Mouse (Mus musculus) ovary, postnatal 14 days (tissue): ENCODE data around the gene Ralgapa2.

Source experiments
- DNase-seq: peaks from one replicate; pipeline ENCODE4 v3.0.0; 2022; ENCODE audit warnings: low spot score

Ralgapa2 gene

DNA sequence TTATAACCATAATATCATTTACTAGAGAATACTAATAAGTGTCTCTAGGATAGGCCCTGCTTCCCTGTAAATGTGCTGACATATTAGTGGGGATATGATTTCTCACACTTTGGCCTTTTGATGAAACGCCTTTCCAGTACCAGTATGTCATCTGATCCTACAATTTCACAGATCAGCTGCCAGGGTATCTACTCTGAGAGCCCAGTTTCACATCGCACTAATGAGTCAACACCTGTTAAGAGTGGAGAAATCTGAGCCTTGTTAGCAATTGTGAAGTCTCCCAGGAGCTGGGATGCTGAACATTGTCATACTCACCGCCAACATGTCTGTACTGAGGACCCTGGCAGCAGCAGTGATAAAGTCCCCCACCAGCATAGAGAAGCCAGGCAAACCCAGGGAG lies 151.1 kb downstream of the Ralgapa2 start:
- no peak for DNase-seq

DNA sequence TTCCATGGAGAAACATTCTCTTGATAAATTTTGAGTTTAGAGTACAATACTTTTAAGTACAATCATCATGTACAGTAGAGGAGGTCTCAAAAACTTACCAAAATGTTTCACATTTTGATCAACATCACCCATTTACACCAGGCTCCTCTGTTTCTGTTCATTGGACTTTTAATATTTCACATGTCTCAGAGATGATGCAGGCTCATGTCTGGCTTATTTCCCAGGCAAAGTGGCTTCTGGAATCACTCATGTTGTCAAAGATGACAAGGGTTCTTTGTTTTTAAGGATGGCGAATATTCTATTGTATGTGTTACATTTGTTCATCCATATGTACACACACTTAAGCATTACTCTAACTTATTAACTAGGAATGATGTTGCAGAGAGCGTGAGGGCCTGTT lies 152.5 kb downstream of the Ralgapa2 start:
- DNase-seq, result no peak

DNA sequence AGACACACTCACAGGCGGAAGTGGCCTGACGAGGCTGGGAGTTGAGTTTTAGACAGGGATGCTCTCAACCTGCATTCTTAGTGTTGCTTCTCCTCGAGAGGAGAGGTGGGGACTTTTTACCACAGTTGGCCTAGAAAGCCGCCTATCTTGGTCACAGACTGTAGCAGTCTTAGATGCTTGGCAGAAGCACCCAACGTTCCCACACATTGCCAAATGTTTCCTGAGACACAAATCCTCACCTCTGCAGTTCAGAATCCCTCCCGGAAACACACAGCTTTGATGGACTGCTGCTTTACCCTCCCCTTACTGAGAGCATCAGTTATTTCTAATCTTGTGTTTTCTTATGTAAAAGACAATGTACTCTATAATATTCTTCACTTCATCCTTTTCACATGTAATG lies 155.6 kb downstream of the Ralgapa2 start:
- no peak for DNase-seq

DNA sequence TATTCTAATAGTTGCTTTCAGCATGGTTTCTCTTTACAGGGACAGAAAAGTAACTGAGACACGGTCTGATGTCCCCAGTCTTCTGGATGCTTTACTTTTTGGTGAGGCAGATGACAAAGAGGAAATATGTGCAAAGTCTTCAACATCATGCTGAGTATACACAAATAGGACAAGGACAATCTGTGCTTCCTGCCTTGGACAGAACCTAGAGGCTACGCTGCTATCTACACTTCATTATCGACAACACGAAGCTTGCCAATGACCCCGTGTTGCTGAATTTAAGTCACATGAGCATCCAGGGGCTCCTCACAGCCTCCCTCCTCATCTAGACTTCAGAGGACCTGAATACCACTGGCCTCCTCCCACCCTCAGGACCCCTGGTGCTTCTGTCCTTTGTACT lies 161.9 kb downstream of the Ralgapa2 start:
- no peak for DNase-seq

DNA sequence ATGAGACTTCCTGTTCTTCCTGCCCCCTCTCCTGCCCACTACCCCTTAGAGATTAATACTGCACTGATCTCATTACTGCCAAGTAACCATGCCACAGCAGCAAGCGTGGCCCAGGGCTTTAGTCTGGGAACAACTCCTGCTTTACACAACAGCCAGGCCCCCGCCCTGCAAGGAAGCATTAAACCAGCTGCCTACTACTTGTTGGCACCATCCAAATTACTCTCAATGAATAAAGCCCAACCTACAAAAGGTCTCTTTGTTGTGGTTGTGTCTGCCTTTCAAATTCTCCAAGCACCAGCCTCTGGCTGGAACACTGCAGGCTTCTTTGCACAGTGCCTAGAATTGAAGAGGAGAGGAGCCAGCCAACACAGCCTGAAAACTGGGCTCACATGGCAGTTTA lies 164.2 kb downstream of the Ralgapa2 start:
- DNase-seq, result no peak

DNA sequence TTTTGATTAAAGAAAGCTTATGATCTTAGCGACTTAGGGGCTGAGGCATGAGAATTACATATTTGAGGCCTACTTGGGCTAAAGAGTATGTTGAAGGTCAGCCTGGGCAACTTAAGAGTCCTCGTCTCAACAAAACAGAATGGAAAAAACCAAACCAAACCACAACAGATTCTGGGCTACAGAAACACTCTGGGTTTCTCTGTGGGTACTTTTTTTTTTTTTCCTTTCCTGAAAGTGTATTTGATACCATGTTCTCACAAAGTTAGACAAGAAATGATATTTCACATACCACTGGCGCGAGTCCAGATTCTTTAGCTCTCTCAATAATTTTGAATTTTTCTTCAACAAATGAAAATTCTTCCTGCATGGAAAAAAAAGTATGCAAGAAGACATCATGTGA lies 172.1 kb downstream of the Ralgapa2 start:
- DNase-seq, result no peak

DNA sequence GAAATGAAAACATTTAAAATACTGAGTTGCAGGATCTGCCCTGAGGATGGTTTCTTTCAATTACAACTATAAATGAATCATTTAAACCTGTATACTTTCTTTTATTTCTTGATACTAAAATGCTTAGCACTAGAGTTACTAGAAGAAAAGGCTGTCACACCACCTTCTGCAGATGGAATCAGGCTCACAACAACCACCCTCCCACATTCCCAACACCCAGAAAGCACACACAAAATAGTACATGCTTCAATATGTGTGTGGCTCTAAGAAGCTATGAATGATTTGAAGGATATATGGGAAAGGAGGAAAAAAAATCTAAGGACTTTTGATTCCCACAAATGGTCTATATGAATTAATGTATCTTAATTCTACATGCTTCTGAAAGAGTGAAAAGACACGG lies 174.6 kb downstream of the Ralgapa2 start:
- DNase-seq, result no peak

DNA sequence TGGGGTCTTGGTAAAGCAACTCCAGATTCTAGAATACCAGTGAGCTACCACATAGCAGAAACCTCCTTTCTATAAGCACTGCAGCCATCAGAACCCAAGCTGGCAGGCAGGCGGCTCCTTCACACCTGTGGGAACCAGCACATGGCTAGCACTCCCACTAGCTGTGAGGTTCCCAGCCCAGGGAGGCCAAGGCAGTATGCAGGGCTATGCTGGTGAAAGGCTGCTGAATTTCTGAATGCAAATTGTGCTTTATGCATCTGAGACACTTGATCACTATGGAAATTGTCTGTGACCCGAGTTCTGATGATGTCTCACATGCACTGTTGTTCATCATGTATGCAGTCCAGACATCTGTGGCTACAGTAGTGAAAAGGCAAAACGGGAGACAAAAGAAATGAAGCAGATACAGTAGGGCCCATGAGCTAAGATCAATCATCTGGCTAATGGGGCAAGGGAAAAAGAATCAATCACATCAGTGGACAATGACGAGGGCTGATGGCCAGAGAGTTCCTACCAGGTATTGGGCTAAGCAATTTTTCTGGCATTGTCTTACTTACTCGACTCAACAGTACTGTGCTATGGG lies 180.2 kb downstream of the Ralgapa2 start:
- no peak for DNase-seq

DNA sequence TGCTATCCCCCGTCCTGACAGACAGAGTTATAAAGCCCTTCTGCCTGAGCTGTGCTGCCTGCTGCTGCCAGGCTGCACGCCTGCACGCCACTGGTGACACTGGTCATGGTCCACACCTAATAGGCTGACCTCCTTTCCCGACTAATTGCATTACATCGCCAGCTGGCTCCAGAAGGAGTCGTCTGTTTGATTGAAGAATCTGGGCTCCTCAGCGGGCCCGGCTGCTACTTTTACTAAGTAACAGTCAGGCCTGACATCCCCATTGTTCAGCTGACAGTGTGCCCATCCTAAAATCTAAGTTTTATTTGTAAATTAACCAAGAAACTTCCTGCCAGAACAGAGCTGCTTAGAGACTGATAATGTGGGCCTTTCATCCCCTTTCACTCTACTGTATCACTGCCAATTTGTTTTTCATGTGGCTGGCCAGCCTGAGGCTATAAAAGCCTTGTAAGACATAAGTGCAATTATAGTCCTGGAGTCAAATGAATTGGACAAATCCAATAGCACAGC lies 181.3 kb downstream of the Ralgapa2 start:
- no peak for DNase-seq

DNA sequence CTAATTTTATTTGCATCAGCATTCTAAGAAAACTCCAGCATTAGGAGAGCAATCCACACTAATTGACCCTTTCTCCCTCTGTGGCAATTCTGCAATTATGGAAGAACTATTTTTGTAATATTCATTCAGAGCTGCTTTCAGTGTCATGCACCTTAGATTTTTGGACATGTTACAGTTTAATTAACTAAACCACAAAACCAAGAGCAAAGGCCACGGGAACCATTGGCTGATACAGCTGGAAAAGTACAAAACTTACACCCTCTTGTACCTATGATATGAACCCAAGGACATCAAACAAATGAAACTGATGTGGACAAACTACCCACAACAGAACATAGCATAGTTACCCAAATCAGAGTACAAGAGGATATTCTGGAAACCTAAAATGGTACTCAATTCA lies 182.0 kb downstream of the Ralgapa2 start:
- no peak for DNase-seq

DNA sequence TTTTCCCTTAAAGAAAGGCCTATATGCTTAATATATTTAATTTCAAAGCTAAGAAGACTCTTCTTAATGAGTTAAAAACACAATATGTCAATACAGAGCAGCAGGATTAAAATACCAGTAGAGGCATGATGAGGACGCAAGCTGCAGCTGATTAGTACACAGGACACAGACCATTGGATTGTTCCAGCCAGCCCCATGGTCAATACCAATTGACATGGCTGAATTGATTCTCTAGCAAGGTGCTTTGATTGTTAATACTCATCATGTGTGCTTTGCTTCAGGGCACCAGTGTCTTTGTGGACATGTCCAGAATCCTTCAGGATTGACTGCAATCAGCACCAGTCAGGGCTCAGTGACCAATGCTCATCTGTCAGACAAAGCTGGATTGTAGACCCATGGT lies 185.5 kb downstream of the Ralgapa2 start:
- DNase-seq, result no peak

DNA sequence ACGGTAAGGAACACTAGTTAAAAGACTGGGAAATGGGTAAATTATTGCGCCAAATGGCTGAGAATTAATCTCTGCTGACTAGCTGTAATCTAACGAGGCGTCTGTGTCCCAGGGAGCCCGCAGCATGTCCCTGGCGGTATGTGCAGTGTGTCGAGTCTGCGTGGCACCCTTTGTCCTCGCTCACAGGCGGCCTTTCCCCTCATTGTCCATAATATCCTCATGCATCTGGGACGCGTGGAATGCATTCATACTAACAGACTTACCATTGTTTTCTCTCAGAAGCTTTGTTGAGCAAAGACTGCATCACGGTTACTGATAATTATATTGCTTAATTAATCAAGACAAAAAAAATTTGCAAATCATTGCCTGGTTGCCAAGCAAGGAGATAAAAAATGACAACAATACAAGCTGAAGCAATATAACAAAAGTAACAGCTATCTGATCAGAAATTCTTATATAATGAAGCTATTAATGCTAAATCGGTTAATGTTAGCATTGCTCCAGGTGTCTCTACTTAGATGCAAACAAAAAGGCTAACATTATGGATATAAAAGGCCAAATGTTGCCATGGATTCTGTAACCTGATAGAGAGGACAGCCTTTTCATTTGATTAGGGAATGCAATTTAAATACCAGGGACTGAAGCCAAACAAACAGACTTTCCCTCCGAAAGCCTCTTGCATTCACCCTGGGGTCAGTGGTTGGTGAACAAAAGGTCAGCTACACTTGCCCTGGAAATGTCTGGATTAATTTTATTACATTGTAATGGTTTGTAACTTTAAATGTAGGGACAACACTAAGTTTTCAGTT lies 187.0 kb downstream of the Ralgapa2 start:
- DNase-seq, result no peak

DNA sequence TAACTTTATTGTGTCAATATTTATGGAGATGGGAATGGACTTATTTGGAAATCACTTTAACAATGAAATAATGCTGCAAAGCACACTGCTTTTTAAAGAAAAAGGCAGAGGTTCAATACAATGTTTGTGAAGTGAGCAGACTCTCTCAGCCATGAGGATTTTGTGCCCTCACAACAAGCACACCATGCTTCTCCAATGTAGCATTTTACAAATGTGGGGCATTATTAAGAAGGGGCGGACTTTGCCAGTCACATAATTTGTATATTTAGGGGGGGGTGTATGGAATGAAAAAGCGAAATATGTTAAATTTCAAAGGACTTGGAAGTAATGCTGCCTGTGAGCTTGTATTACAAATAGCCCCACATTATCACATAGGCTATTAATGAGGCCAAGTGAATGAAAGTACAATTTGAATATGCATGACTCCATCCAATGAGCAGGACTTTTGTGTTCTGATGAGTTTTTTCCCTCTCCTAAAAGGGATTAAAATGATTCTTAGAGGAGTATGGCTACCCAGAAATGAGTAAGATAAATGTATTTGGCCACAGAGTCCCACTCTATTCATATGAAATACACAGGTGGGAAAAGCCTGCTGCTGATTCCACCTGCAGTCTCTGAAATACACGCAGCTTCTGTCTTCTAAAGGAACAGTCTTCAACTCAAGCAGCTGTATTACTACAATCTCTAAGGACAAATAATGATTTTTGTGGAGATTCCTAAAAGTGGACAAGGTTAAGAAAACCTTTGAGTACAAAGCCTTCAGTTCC lies 187.8 kb downstream of the Ralgapa2 start:
- no peak for DNase-seq

DNA sequence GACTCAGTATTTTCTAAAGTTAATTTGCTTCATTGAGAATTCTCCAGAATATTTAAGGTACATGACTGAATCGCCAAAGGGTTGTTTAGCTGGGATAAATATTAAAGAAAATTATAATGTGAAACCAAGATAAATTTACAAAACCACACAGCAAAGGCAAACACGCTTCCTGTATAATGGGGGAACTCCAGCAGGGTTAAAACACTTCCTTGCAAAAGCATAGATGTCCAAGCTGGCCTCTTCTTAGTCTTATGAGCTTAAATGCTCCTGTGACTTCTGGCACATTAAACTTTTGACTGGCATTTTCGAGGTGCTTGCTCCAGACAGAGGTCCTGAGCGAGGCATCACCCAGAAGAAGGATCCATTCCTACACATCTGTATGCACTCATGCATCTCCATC lies 188.6 kb downstream of the Ralgapa2 start:
- no peak for DNase-seq

DNA sequence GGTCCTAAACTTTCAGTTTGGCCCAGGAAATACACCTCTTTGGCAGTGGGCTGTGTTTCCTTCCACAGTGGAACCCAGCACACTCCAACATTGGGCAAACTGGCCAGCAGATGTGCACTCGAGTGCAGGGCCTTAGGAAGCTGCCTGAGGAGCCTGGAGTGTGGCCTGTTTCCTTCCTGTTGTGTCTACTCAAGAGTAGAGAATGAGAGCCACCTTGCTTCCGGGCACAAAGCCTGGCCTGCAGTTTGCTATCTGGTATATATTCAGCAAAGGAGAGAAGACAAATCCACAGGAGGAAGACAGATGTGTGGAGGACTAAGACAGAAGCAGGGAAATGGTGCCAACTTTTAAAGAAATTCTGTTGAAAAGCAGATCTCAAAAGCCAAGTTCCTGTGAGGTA lies 189.4 kb downstream of the Ralgapa2 start:
- no peak for DNase-seq

DNA sequence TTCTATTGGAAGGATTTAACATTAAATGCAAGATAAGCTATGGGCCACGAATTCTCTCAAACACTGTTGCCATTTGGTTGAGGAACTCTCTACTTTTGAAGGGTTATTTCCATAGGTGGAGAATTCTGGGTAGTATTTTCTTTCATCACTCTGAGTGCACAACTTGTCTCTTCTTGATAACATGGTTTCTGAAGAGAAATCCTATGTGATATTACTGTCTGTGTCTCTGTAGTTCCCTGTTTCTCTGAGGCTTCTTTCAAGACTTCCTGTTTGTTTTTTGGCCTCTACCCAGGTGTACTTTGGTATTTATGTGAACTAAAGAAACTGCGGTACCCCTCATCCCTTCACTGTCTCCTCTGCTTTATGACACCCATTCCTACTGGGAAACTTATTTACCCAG lies 190.1 kb downstream of the Ralgapa2 start:
- no peak for DNase-seq

DNA sequence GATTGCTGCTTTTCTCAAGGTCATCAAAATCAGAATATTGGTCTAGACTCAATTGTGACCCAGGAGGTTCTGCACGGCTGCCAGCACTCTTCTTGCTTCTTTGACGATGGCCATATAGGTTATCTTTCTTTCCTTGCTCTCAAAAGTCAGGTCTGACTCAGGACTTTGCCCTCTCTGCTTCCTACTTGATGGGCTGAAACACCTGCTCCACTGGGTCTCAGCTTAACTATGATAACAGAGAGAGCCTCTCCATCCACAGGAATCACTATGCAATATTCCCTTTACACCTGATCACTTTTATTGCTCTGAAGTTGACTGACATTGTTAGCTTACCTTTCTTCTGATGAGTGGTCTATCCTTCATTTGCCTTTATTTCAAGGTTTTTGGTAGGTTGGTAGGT lies 191.5 kb downstream of the Ralgapa2 start:
- DNase-seq, result no peak

DNA sequence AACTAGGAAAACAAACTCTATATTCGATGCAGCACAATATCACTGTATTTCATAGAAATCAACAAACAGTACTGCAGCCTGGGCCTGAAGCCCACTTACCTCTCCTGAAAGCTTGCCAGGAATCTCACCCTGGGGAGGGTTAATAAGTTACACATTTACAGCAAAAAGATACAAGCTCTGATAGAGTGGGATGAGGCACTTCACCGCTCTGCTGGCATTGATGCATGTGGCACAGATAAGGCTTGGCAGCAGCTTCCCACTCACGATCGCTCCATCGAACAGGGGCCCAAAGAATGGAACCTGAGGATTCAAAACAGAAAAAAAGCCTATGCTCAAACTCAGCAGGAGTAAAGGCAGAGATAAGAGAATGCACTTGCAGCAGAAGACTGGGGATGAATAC lies 197.4 kb downstream of the Ralgapa2 start:
- DNase-seq, result no peak

DNA sequence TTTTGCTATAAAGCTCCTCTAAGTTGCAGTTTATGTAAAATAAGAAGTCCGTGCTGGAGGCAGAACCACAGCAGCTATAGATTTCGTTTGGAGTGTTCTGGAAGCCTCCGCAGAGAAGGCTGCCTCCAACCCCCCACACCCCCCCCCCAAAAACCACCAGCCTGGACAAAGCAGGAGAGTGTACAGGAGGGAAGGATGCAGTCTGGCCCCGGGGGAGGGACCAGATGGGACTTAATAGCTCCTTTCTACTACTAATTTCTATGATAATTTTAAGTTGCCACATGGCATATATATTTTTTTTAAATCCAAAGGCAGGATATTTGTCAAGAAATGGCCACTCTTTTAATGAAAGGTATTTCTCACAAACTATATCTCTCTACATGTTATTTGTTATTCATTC lies 198.3 kb downstream of the Ralgapa2 start:
- DNase-seq, result no peak

DNA sequence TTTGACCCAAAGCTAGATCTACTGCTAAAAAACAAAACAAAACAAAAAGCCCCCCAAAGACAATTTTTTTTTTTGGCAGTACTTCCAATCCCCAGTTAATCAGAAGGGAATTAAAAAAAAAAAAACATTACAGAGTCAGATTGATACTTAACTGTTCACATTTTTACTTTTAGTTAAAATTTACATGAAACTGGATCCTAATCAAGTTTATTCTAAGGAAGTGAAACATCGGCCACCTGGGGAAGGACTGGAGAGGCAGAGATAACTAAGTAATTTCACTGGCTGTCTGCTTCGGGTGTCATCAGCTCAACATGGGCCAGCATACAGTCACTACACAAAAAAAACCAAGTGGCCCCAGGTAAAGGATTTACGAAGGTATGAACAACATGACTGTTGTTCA lies 201.4 kb downstream of the Ralgapa2 start:
- no peak for DNase-seq

DNA sequence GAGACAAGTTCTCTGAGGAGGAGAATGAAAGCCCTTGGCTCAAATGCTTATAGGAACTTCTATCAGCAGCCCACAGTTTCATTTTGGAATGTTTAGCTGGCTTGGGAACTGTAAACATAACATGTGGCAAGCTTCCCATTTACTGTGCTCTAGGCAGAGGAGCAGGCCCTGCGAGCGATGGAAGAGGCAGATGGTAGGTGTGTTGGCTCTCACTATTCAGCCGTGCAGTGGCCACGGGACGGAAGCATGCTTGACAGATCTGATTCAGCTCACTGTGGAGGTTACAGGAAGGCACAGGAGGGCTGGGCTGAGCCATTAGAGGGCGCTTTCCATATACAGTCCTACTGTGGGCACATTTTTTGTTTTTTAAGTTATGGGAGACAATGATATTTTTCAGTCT lies 201.9 kb downstream of the Ralgapa2 start:
- no peak for DNase-seq

DNA sequence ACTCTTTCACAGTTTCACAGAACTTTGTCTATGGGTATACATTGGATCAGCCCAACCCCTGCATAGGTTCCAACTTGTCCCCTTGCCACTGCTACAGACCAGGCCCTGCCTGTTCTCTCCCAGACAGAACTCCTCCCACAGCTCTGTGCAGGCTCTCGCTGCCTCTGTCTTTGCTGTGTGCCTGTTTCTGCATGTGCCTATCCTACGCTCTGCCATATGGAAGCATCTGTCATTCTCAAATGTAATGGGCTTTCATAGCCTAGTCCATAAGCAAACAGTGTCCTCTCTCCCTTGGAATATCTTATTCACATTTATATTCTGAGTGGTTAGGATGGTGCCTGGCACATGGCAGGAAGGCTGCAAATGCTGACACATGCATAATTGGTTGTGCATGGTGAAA lies 202.7 kb downstream of the Ralgapa2 start:
- no peak for DNase-seq

DNA sequence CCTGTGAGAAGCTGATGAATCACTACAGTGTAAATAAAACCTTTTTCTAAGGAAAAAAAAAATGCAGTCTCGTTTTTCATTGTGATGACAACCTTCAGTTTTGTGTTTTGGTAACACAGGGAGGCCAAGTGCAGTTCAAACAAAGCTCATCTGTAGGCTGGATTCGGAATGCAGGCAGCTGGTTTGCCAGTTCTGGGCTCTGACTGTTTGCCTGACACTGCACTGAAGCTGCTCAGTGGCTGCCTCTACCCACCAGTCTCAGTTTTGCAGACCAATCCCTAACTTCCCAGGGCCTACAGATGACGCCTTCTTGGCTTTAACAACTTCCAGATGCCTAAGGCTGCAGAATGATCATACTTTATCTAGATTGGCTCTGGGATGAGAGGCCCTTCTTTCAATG lies 205.1 kb downstream of the Ralgapa2 start:
- no peak for DNase-seq
